Mouse (Mus musculus): ENCODE results near the gene Slfn5. TPM values are rescaled to one million over a fixed set of nuclear protein-coding genes. Genes with fewer than 3 reads are reported as not detected.
"Not testable (repeated sequence)": the region's sequence is repeated elsewhere in the genome, so short reads cannot be mapped to it uniquely, and the experiment has no call there.

Gene Slfn5
- polyA plus RNA-seq, 1 experiment from 2014 or later = 1.8 TPM

GRCm38 (mm10) chr11:82973916-82974315, 22.8 kb downstream of the Slfn5 start:
- no peak overlapping the region for H3K4me2 ChIP-seq (replicated peaks; ENCODE audit: low read depth, low read length)
- H3K4me1 ChIP-seq (ENCODE audit: control insufficient read depth, insufficient read depth, low read length) = no peaks in the 10 kb centered on the region; the same call in 1 of the 2 replicates
- no peaks in the 10 kb centered on the region for H3K36me3 ChIP-seq (ENCODE audit: control insufficient read depth, insufficient read depth, low read length)
- ATAC-seq (ENCODE audit: insufficient number of reproducible peaks, insufficient read depth, low FRiP score, low read depth) = no peak
- H3K9ac ChIP-seq (replicated peaks; ENCODE audit: low read depth, low read length) = no peak overlapping the region
- no peak overlapping the region for H3K4me3 ChIP-seq (ENCODE audit: low read depth, low read length)
- WGBS = 38% methylated on average over 5 of the region's 5 CpGs
- H3K9me3 ChIP-seq (ENCODE audit: control insufficient read depth, low read depth, low read length) = no peaks in the 10 kb centered on the region
- no peaks in the 10 kb centered on the region for H3K27me3 ChIP-seq (ENCODE audit: control insufficient read depth, insufficient read depth, low read length)
- H3K27ac ChIP-seq (ENCODE audit: low read length) = no peak overlapping the region

GRCm38 (mm10) chr11:82982409-82982808, 31.3 kb downstream of the Slfn5 start:
- not testable (repeated sequence) for H3K4me3 ChIP-seq (ENCODE audit: low read depth, low read length); H3K27me3 ChIP-seq (ENCODE audit: control insufficient read depth, insufficient read depth, low read length); H3K27ac ChIP-seq (ENCODE audit: low read length); H3K9me3 ChIP-seq (ENCODE audit: control insufficient read depth, low read depth, low read length); H3K4me1 ChIP-seq (ENCODE audit: control insufficient read depth, insufficient read depth, low read length); H3K4me2 ChIP-seq (replicated peaks; ENCODE audit: low read depth, low read length); H3K9ac ChIP-seq (replicated peaks; ENCODE audit: low read depth, low read length); ATAC-seq (ENCODE audit: insufficient number of reproducible peaks, insufficient read depth, low FRiP score, low read depth)
- peaks cover 14% of the 10 kb centered on the region for H3K36me3 ChIP-seq (ENCODE audit: control insufficient read depth, insufficient read depth, low read length)
- 92% methylated on average over 2 of the region's 2 CpGs for WGBS

DNA sequence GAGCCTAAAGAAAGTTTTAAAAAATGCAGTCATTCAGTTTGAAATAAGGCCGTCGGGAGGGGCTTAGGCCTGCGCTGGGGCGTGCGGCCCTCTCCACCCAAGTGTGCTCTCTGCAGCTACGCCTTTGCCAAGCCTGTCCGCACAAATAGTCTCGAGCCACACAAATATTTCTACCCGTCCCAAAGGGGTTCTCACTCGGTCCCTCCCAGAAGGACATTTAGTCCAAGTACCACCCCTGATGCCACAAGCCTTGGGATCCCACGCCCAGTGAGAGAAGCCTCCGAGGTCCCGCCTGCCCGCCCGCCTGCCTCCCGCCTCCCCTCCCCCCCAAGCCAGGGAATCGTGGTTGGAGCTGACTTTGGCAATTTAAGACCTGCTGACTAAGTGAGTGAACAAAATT, 32.0 kb downstream of the Slfn5 start:
- Histone ChIP-seq H3K9ac (replicated peaks; ENCODE audit: low read depth, low read length) (no peak overlapping the region), H3K27me3 (ENCODE audit: control insufficient read depth, insufficient read depth, low read length) (no peaks in the 10 kb centered on the region), H3K4me3 (ENCODE audit: low read depth, low read length) (no peak overlapping the region), H3K4me1 (ENCODE audit: control insufficient read depth, insufficient read depth, low read length) (no peaks in the 10 kb centered on the region), H3K27ac (ENCODE audit: low read length) (no peak overlapping the region), H3K4me2 (replicated peaks; ENCODE audit: low read depth, low read length) (no peak overlapping the region), H3K36me3 (ENCODE audit: control insufficient read depth, insufficient read depth, low read length) (peaks cover 14% of the 10 kb centered on the region), H3K9me3 (ENCODE audit: control insufficient read depth, low read depth, low read length) (no peaks in the 10 kb centered on the region)
- no peak for ATAC-seq (ENCODE audit: insufficient number of reproducible peaks, insufficient read depth, low FRiP score, low read depth)
- 86% methylated on average over 17 of the region's 17 CpGs for WGBS

GRCm38 (mm10) chr11:82987621-82988020, 36.5 kb downstream of the Slfn5 start:
- 84% methylated on average over 6 of the region's 6 CpGs for WGBS
- peaks cover 3% of the 10 kb centered on the region; the same call in 1 of the 2 replicates for H3K36me3 ChIP-seq (ENCODE audit: control insufficient read depth, insufficient read depth, low read length)
- H3K9ac ChIP-seq (replicated peaks; ENCODE audit: low read depth, low read length) = no peak overlapping the region
- H3K27ac ChIP-seq (ENCODE audit: low read length) = no peak overlapping the region
- H3K4me1 ChIP-seq (ENCODE audit: control insufficient read depth, insufficient read depth, low read length) = peaks cover 8% of the 10 kb centered on the region; the same call in 1 of the 2 replicates
- H3K4me2 ChIP-seq (replicated peaks; ENCODE audit: low read depth, low read length) = no peak overlapping the region
- no peaks in the 10 kb centered on the region for H3K9me3 ChIP-seq (ENCODE audit: control insufficient read depth, low read depth, low read length)
- H3K27me3 ChIP-seq (ENCODE audit: control insufficient read depth, insufficient read depth, low read length) = no peaks in the 10 kb centered on the region
- H3K4me3 ChIP-seq (ENCODE audit: low read depth, low read length) = no peak overlapping the region
- no peak for ATAC-seq (ENCODE audit: insufficient number of reproducible peaks, insufficient read depth, low FRiP score, low read depth)

DNA sequence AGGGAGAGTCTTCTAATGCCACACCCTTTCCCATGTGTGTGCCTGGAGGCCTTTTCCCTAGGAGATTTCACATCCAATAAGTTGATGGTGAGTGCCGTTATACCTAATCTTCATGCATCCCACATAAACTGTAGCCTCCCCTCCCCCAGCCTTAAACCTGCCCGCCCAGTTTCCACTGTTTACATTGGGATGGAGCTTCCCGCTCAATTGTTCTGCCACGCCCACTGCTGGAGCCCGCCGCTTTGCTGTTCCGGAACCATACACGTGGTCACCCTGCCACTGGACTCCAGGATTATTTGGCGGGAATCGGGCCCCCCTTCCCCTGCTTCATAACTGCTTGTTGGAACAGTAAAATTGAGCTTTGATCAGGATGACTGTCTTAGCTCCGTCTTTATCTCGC, 38.2 kb downstream of the Slfn5 start:
- peak; percentile 67 for ATAC-seq (ENCODE audit: insufficient number of reproducible peaks, insufficient read depth, low FRiP score, low read depth)
- Histone ChIP-seq H3K4me3 (ENCODE audit: low read depth, low read length) (peak overlapping the region; percentile 41; the same call in 1 of the 2 replicates), H3K4me1 (ENCODE audit: control insufficient read depth, insufficient read depth, low read length) (peaks cover 8% of the 10 kb centered on the region; the same call in 1 of the 2 replicates), H3K36me3 (ENCODE audit: control insufficient read depth, insufficient read depth, low read length) (peaks cover 3% of the 10 kb centered on the region; the same call in 1 of the 2 replicates), H3K9ac (replicated peaks; ENCODE audit: low read depth, low read length) (no peak overlapping the region), H3K27ac (ENCODE audit: low read length) (no peak overlapping the region), H3K4me2 (replicated peaks; ENCODE audit: low read depth, low read length) (peak overlapping the region; percentile 67), H3K9me3 (ENCODE audit: control insufficient read depth, low read depth, low read length) (no peaks in the 10 kb centered on the region), H3K27me3 (ENCODE audit: control insufficient read depth, insufficient read depth, low read length) (no peaks in the 10 kb centered on the region)
- WGBS = 27% methylated on average over 12 of the region's 12 CpGs

DNA sequence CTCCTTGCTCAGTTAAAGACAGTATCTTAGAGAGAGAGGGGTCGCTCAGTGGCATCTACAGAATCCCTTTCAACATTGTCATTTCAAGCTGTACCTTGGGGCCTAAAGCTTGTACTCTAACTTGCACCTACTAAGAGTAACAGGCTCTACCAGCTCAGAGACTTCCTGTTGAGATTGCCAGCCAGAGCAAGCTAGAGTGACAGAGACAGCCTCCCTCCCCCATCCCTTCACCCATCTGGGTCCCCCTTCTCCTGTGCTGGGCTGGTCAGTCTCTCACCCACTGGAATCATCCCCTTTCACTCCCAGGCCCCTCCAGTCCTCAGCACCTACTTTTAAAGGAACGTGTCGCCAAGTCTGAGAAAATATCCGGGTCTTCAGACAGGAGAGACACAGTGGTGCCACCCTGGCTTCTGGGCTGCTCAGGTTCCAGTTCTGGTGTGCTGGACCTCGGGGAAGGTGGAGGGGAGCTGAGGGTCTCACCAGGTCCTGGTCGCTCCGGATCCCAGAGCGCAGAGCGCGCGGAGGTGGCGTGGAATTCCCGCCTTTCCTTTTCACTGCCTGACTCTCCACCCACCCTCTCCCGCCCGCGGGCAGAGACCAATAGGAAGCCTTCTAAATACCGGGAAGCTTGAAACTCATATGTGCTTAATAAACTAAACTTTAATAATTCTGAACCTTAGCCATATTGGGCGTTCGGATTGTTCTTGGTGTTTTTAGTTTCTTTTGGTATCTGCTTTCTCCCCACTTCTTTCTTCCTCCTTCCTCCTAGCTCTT, 39.6 kb downstream of the Slfn5 start:
- peak; percentile 75; the same call in 1 of the 2 replicates for ATAC-seq (ENCODE audit: insufficient number of reproducible peaks, insufficient read depth, low FRiP score, low read depth)
- peak overlapping the region; percentile 67 for H3K4me2 ChIP-seq (replicated peaks; ENCODE audit: low read depth, low read length)
- not testable (repeated sequence) for H3K36me3 ChIP-seq (ENCODE audit: control insufficient read depth, insufficient read depth, low read length); H3K4me1 ChIP-seq (ENCODE audit: control insufficient read depth, insufficient read depth, low read length); H3K9me3 ChIP-seq (ENCODE audit: control insufficient read depth, low read depth, low read length); H3K27me3 ChIP-seq (ENCODE audit: control insufficient read depth, insufficient read depth, low read length)
- H3K9ac ChIP-seq (replicated peaks; ENCODE audit: low read depth, low read length) = peak overlapping the region; percentile 25; the same call in 1 of the 2 replicates
- H3K4me3 ChIP-seq (ENCODE audit: low read depth, low read length) = peak overlapping the region; percentile 41
- peak overlapping the region; percentile 44; the same call in 1 of the 2 replicates for H3K27ac ChIP-seq (ENCODE audit: low read length)
- 14% methylated on average over 19 of the region's 19 CpGs for WGBS

DNA sequence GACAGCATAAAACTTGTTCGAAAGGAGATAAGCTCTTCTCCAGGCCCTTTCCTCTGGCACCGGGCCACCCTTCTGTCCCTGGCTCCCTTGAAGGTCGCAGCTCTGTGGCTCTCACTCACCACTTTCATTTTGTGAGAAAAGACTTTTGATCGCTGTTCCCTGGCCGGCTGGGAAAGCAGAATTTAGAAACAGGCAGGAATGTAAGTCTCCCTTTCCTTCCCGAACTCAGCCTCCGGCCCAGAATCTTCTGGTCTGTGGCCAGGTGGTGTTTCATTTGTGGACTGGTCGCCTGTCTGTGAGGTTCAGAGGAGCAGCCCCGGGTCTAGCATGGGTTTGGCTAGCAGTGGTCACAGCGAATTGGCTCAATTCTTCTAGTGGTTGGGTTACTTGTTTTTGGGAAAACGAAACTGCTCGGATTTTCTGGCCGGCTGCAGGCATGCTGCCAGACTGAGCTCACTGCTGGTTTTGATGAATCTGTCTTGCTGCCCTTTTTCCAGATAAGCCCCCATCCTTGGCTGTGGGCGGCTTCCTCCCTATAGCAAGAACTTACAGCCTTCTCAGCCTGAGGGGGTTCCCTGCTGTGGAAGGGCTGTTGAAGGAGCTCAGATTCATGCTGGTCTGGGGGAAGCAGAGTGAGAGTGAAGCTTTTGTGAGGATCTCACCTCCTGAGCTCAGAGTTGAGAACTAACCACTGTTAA, 40.5 kb downstream of the Slfn5 start, which contains the start of gene Slfn9:
TSS of gene Slfn9 (minus strand) at position 362 of the 698 bp plus-strand sequence.
- Histone ChIP-seq H3K36me3 (ENCODE audit: control insufficient read depth, insufficient read depth, low read length) (no peaks in the 10 kb centered on the region), H3K27ac (ENCODE audit: low read length) (peak within 1 kb of the TSS; percentile 44; the same call in 1 of the 2 replicates), H3K4me3 (ENCODE audit: low read depth, low read length) (peak within 1 kb of the TSS; percentile 41), H3K4me2 (replicated peaks; ENCODE audit: low read depth, low read length) (peak within 1 kb of the TSS; percentile 67), H3K27me3 (ENCODE audit: control insufficient read depth, insufficient read depth, low read length) (no peaks in the 10 kb centered on the region), H3K4me1 (ENCODE audit: control insufficient read depth, insufficient read depth, low read length) (peaks cover 8% of the 10 kb centered on the region; the same call in 1 of the 2 replicates), H3K9ac (replicated peaks; ENCODE audit: low read depth, low read length) (peak within 1 kb of the TSS; percentile 25; the same call in 1 of the 2 replicates), H3K9me3 (ENCODE audit: control insufficient read depth, low read depth, low read length) (no peaks in the 10 kb centered on the region)
- ATAC-seq (ENCODE audit: insufficient number of reproducible peaks, insufficient read depth, low FRiP score, low read depth) = peak; percentile 57; the same call in 1 of the 2 replicates
- WGBS = 5% methylated on average over 14 of the region's 14 CpGs

- 68% methylated on average over 1 of the region's 1 CpGs for WGBS
Measured at GRCm38 (mm10) chr11:83013356-83013755, 62.2 kb downstream of the Slfn5 start.

More at GRCm38 (mm10) chr11:83013356-83013755, 62.2 kb downstream of the Slfn5 start:
- H3K9ac ChIP-seq (replicated peaks; ENCODE audit: low read depth, low read length) = no peak overlapping the region
- H3K36me3 ChIP-seq (ENCODE audit: control insufficient read depth, insufficient read depth, low read length) = no peaks in the 10 kb centered on the region
- H3K27me3 ChIP-seq (ENCODE audit: control insufficient read depth, insufficient read depth, low read length) = no peaks in the 10 kb centered on the region
- no peaks in the 10 kb centered on the region for H3K4me1 ChIP-seq (ENCODE audit: control insufficient read depth, insufficient read depth, low read length)
- H3K4me3 ChIP-seq (ENCODE audit: low read depth, low read length) = no peak overlapping the region
- H3K27ac ChIP-seq (ENCODE audit: low read length) = no peak overlapping the region
- no peaks in the 10 kb centered on the region for H3K9me3 ChIP-seq (ENCODE audit: control insufficient read depth, low read depth, low read length)
- ATAC-seq (ENCODE audit: insufficient number of reproducible peaks, insufficient read depth, low FRiP score, low read depth) = no peak
- no peak overlapping the region for H3K4me2 ChIP-seq (replicated peaks; ENCODE audit: low read depth, low read length)

Data from stomach, embryonic 14.5 days (tissue).